Mouse (Mus musculus) limb, embryonic 13.5 days (tissue): Measurements from ENCODE around the gene Dpep3. TPM values are rescaled to one million over a fixed set of nuclear protein-coding genes. Genes with fewer than 3 reads are reported as not detected.

Experiments
- ATAC-seq: fragments of 200-750 bp; cut with Nextera tagmentation; 2 replicates; pipeline ENCODE4 v1.8.0; 2017; ENCODE audit warnings: low read depth, moderate number of reproducible peaks, moderate TSS enrichment; ENCODE audit not compliant: low FRiP score
- H3K27ac ChIP-seq: fragments of 300-500 bp; sonication (generic); 2 replicates; pipeline ENCODE4 v1.5.1; 2015; ENCODE audit warnings: inconsistent platforms, mild to moderate bottlenecking, moderate library complexity
- H3K27me3 ChIP-seq: fragments of 300-500 bp; sonication (generic); 2 replicates; pipeline ENCODE4 v1.6.1; 2015; ENCODE audit warnings: mild to moderate bottlenecking, inconsistent platforms
- H3K36me3 ChIP-seq: fragments of 300-500 bp; sonication (generic); 2 replicates; pipeline ENCODE4 v1.6.1; 2015; ENCODE audit warnings: inconsistent platforms, mild to moderate bottlenecking, moderate library complexity
- H3K4me1 ChIP-seq: fragments of 300-500 bp; sonication (generic); 2 replicates; pipeline ENCODE4 v1.6.1; 2015; ENCODE audit warnings: inconsistent platforms
- H3K4me2 ChIP-seq: fragments of 300-500 bp; sonication (generic); replicated peaks from 2 replicates; pipeline ENCODE4 v1.6.1; 2015; ENCODE audit warnings: inconsistent platforms, mild to moderate bottlenecking, moderate library complexity
- H3K4me3 ChIP-seq: fragments of 300-500 bp; sonication (generic); 2 replicates; pipeline ENCODE4 v1.5.1; 2015; ENCODE audit warnings: moderate library complexity, mild to moderate bottlenecking, inconsistent platforms
- H3K9ac ChIP-seq: fragments of 300-500 bp; sonication (generic); 2 replicates; pipeline ENCODE4 v1.6.1; 2015; ENCODE audit warnings: mild to moderate bottlenecking, inconsistent platforms
- H3K9me3 ChIP-seq: fragments of 300-500 bp; sonication (generic); 2 replicates; pipeline ENCODE4 v1.6.1; 2016; ENCODE audit warnings: inconsistent platforms
- WGBS: fragments of 180-500 bp; shearing (Covaris S2); methylation state at CpG from one replicate; pipeline ENCODE4 v1.1.7; 2015; 5-methylcytosine and 5-hydroxymethylcytosine counted together
- microRNA-seq: library from miRNA; unstranded; fragments of <30 nt; microRNA quantifications from one replicate; pipeline ENCODE4, GENCODE M21; 2016
- polyA plus RNA-seq: library from polyadenylated mRNA; unstranded; fragments of >200 nt; fragmentation: Nextera tagmentation; extraction: Ambion mirVana; gene quantifications from 2 replicates; pipeline ENCODE4 v1.2.1, GENCODE M21; 2015

The Dpep3 gene
- polyA plus RNA-seq, 1 experiment from 2014 or later = not detected

DNA sequence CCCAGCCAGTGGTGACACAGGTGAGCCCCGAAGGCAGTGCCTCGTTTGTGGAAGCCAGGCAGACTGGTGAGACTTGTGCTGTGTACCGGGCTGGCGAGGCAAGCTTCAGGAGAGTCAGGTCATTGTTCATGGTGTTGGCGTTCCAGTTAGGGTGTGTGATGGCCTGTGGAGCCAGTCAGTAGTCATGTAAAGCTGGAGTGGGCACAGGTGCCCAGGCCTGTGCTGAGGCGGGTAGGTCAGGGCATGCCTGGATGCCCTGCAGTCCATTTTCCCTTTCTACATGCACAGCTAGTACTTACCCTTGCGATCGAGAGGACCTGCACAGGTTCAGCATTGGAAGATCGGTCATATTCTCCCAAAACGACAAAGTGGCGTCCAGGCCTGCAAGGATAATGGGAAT, 46.7 kb downstream of the Dpep3 start:
- H3K9ac ChIP-seq = no peak overlapping the region
- H3K4me3 ChIP-seq = no peak overlapping the region
- no peaks in the 10 kb centered on the region for H3K9me3 ChIP-seq
- 90% methylated on average over 11 of the region's 11 CpGs for WGBS
- peaks cover 45% of the 10 kb centered on the region for H3K36me3 ChIP-seq
- H3K4me2 ChIP-seq = no peak overlapping the region
- ATAC-seq = no peak
- no peaks in the 10 kb centered on the region for H3K27me3 ChIP-seq
- no peak overlapping the region for H3K27ac ChIP-seq
- peaks cover 17% of the 10 kb centered on the region for H3K4me1 ChIP-seq

DNA sequence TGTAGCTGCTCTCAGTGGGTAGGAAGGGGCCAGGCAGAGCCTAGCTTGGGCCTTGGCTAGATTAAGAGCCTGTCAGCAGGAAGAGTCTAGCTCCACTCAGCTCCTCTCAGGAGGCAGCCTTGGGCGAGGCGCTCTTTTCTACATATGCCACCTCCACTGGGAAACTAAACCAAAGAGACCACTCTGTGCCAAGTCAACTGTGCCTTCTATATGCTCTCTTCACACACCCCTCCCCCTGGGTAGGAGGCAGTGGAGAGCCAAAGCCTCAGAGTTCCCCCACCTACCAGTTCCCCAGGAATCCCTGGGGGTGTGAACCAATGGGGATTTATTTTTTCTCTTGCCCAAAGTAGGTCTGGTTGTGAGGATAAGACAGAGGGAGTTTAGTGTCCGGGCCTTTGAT, 48.0 kb downstream of the Dpep3 start:
- ATAC-seq = no peak
- H3K4me2 ChIP-seq = no peak overlapping the region
- no peak overlapping the region for H3K4me3 ChIP-seq
- H3K9ac ChIP-seq = no peak overlapping the region
- WGBS = 93% methylated on average over 3 of the region's 3 CpGs
- peaks cover 57% of the 10 kb centered on the region for H3K36me3 ChIP-seq
- H3K27me3 ChIP-seq = no peaks in the 10 kb centered on the region
- H3K27ac ChIP-seq = no peak overlapping the region
- H3K9me3 ChIP-seq = no peaks in the 10 kb centered on the region
- H3K4me1 ChIP-seq = peaks cover 12% of the 10 kb centered on the region

DNA sequence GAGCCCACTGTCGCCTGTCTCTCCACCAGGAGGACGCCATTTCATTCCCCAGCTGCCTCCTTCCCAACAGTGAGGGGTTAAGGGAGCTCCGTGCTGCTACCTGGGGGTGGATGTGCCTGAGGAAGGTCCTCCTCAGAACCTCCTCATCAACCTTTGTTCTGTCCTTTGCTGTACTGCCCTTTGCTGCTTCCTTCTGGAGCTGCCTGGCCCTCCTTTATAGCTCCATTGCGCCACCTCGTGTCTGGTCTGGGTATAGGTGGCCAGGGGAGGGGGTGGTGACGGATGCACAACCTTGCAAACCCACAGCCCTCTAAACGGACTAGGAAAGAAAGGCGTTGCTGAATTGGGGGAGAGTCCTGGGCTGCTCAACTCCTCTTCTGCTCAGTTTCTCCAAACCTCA, 48.6 kb downstream of the Dpep3 start:
- Histone ChIP-seq H3K4me2 (no peak overlapping the region), H3K4me3 (no peak overlapping the region), H3K27ac (no peak overlapping the region), H3K36me3 (peaks cover 63% of the 10 kb centered on the region), H3K27me3 (no peaks in the 10 kb centered on the region), H3K9me3 (no peaks in the 10 kb centered on the region), H3K9ac (peak overlapping the region; percentile 43; the same call in 1 of the 2 replicates), H3K4me1 (peaks cover 5% of the 10 kb centered on the region)
- WGBS = 19% methylated on average over 8 of the region's 8 CpGs
- ATAC-seq = peak; percentile 55

DNA sequence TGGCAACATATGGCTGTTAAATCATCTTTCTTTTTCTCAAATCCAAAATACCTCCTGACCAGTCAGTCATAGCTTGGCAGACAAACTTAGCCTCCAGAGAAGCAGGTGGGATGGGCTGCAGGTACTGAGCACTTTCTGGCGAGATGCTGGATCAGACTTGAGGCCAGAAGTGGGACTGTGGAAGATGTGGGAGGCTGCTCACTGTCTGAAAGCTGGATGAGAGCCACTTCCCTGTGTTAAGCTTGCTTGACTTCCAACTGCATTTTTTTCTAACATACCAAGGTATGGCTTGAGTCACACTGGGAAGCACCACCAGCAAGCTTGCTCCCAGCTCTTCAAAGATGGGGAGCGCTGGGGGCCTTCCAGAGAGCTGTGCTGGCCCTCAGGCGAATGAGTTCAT, 54.1 kb downstream of the Dpep3 start:
- Histone ChIP-seq H3K4me2 (no peak overlapping the region), H3K4me1 (no peaks in the 10 kb centered on the region), H3K27me3 (no peaks in the 10 kb centered on the region), H3K27ac (no peak overlapping the region), H3K36me3 (peaks cover 60% of the 10 kb centered on the region), H3K4me3 (no peak overlapping the region), H3K9me3 (no peaks in the 10 kb centered on the region), H3K9ac (no peak overlapping the region)
- no peak for ATAC-seq
- WGBS = 70% methylated on average over 3 of the region's 3 CpGs

Small RNAs within 50 kb of the gene (microRNA-seq; reads per million reads assigned to microRNA genes)
- not detected for gene Mir7074

Other genes starting within 250 kb of the Dpep3 start
- gene Gfod2, start 220.8 kb downstream of the Dpep3 start, polyA plus RNA-seq = 27.4 and 28.4 TPM in 2 replicates
- 15.1 and 16.2 TPM in 2 replicates for gene Ranbp10, start 152.1 kb downstream of the Dpep3 start, polyA plus RNA-seq
- gene Tsnaxip1, start 151.7 kb downstream of the Dpep3 start, polyA plus RNA-seq = 0.20 and 0.27 TPM in 2 replicates
- gene Cenpt, start 126.2 kb downstream of the Dpep3 start, polyA plus RNA-seq = 52.1 and 54.6 TPM in 2 replicates
- 79.0 and 83.0 TPM in 2 replicates for gene Thap11, start 124.3 kb downstream of the Dpep3 start, polyA plus RNA-seq
- 253 and 274 TPM in 2 replicates for gene Nutf2, start 118.8 kb downstream of the Dpep3 start, polyA plus RNA-seq
- gene Edc4, start 98.5 kb downstream of the Dpep3 start, polyA plus RNA-seq = 54.6 and 61.5 TPM in 2 replicates
- gene Nrn1l, start 85.9 kb downstream of the Dpep3 start, polyA plus RNA-seq = 0.60 TPM in 1 of 2 replicates, not detected in the other
- gene Pskh1, start 79.0 kb downstream of the Dpep3 start, polyA plus RNA-seq = 45.9 and 46.2 TPM in 2 replicates
- gene Ctrl, start 45.6 kb downstream of the Dpep3 start, polyA plus RNA-seq = 1.4 and 1.7 TPM in 2 replicates
- gene Psmb10, start 41.0 kb downstream of the Dpep3 start, polyA plus RNA-seq = 29.2 and 32.0 TPM in 2 replicates
- 2.8 TPM in 2 replicates for gene Lcat, start 36.0 kb downstream of the Dpep3 start, polyA plus RNA-seq
- 48.8 and 56.3 TPM in 2 replicates for gene Slc12a4, start 13.3 kb downstream of the Dpep3 start, polyA plus RNA-seq
- 27.3 and 27.5 TPM in 2 replicates for gene Dus2, start 11.9 kb upstream of the Dpep3 start, polyA plus RNA-seq
- gene Dpep2nb, start 26.5 kb upstream of the Dpep3 start, polyA plus RNA-seq = not detected in 2 replicates
- gene Ddx28, start 32.5 kb upstream of the Dpep3 start, polyA plus RNA-seq = 19.7 and 20.1 TPM in 2 replicates
- gene Nfatc3, start 79.4 kb upstream of the Dpep3 start, polyA plus RNA-seq = 9.1 and 9.4 TPM in 2 replicates
- 11.5 and 13.8 TPM in 2 replicates for gene Esrp2, start 157.5 kb upstream of the Dpep3 start, polyA plus RNA-seq
- 19.6 and 20.5 TPM in 2 replicates for gene Pla2g15, start 171.0 kb upstream of the Dpep3 start, polyA plus RNA-seq
- gene Slc7a6, start 189.4 kb upstream of the Dpep3 start, polyA plus RNA-seq = 59.0 and 68.9 TPM in 2 replicates
- gene Slc7a6os, start 231.5 kb upstream of the Dpep3 start, polyA plus RNA-seq = 41.8 and 44.7 TPM in 2 replicates
- gene Prmt7, start 231.5 kb upstream of the Dpep3 start, polyA plus RNA-seq = 46.2 and 51.8 TPM in 2 replicates